Mouse (Mus musculus) T-cell, adult 66 days (primary cell): Measurements from ENCODE around the gene Dcaf11. TPM values are rescaled to one million over a fixed set of nuclear protein-coding genes. Genes with fewer than 3 reads are reported as not detected.

Source experiments
- total RNA-seq, 2 experiments: library from RNA; stranded (reverse); gene quantifications; 3 replicates in 1 of 2; 4 replicates in 1 of 2; pipeline ENCODE4 v1.2.4; 2023

Dcaf11 gene
- total RNA-seq = 10 to 100 TPM; 73.6 to 74.9 TPM

DNA sequence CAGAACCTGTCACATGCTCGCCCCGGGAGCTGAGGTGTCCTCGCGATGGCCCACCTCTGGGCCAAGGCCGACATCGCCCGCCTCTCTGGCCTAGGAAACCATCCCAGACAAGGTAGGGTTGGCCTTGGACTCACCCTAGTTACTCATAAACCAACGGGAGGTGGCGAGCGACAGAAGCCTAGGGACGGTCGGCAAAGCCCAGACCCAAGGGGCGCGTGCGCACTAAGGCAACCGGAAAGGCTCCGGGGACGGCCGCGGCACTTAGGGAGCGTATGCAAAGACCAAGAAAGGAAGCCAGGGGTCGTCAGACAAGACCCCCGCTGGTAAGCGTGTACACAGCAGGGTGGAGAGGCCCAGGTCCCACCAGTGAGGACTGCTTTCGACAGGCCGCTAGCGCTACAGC lies at the start of gene Dcaf11:
Gene Dcaf11 (plus strand): TSS at position 208 of the 403 bp plus-strand sequence.

DNA sequence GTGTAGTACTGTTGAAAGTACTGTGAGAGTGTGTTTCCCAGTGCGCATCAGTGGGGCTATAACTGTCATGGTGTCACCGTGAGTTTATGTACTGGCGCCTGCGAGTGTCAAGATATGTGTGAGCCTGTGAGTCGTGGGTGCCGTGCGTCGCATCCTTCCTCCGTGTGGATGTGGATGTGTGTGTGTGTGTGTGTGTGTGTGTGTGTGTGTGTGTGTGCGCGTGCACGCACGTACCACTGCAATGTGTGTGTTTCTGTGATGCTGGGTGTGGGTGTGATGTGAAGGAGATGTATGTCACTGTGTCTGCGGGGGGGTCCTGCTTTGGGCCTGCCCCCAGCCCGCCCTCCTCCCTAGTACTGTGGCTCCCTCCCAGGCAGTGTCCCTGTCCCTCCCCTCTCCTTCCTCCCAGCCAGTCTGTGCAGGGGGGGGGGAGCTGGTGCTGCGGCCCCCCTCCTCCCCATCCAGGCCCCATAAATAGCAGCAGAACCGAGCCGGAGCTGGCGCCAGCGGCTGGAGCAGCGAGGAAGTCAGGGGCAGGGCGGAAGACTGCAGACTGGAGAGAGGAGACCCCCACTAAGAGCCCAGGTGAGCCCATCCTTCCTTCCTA lies 49.6 kb upstream of the Dcaf11 start, which contains the start of gene Cpne6:
Gene Cpne6 (plus strand): TSS at position 321 of the 607 bp plus-strand sequence.

DNA sequence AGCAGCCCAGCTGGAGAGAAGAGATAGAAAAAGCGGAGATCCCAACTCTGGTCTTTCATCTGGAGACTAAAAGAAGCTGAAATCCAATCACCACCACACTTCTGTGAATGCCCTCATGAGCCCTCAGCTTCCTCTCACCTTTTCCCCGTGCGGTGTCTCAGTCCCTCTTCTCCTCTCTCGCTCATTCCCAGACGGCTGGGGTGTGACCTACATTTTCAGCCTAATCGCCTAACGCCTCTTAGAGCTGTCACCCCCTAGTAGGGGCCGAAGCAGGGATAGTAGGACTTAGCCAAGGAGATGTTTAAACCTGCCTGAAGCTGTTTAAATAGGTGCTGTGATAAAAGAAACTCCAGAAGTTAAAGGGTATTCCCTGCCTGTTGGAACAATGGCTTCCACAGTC lies 35.0 kb upstream of the Dcaf11 start, which contains the start of gene Nrl:
Gene Nrl (minus strand): TSS at position 197 of the 400 bp plus-strand sequence.

DNA sequence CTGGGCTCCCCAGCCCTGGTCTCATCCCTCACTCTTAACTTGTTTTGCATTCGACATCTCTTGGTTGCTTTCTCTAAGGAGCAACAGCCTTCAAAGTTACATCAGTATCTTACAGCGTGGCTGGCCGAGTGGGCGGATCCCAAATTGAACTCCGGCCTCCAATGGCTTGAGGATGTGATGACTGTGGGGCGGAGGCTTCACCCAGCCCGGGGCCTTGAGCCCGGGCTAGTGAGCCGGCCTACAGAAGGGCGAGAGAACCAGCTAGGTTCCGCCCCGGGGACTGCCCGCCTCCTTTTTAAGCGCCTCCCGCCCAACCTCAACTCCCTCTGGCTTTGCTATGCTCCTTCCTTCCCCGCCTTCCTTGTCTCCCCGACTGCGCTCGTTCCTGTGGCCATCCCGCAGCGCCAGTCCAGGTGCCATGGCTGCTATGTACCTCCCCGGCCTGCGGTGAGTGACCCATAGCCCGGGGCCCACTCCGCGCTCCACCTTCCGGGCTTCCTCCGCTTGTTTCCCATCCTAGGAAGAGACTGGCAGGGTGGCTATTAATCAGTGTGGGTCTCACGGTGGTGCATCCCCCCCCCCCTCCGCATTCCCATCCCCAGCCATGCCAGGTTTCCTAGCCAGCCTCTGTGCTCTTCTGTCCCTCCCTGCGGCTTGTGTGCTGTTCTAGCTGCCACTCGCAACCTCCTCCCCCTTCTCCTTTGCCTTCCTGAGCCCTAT lies 19.6 kb upstream of the Dcaf11 start, which contains the start of gene Pck2:
Gene Pck2 (plus strand): TSS at position 200 of the 720 bp plus-strand sequence.

DNA sequence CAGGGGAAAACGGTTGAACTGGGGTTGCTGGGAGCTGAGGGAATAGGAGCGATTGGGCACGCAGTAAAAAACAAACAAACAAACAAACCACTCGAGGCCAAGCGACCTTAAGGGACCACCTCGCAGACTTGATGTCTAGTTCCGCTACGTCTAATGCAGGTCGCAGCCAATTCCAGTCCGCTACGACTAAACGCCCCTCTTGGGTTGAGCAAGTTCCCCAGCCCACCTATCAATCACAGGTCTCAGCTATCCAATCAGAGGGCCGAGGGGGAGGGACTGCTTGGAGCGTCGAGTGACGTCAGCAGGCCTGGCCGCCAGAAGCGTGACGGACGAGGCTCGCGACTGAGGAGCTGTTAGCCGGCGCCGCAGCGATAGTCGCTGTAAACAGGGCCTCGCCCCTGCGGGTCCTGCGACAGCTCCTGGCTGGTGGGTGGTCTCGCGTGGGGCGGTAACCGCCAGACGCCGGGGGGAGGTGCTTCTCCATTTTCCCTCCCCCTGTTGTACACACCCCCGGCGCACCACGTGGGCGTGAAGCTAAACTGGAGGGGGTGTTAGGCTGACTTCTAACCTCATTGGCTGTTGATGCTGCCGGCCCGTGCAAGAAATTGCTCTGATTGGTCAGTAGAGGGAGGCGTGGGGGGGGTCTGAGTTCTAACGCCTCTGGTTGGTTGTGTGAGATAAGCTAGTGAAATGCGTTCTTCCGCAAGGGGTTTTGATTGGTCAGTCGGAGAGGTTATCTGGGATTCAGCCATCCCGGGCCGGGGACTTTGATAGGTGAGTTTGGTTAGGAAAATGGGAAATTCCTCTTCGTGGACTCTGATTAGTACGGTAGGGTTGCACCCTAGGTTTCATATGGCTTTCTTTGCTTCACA lies 632 bp downstream of the Dcaf11 start, which contains the start of gene A730061H03Rik:
Gene A730061H03Rik (minus strand): TSS at position 205 of the 872 bp plus-strand sequence.

DNA sequence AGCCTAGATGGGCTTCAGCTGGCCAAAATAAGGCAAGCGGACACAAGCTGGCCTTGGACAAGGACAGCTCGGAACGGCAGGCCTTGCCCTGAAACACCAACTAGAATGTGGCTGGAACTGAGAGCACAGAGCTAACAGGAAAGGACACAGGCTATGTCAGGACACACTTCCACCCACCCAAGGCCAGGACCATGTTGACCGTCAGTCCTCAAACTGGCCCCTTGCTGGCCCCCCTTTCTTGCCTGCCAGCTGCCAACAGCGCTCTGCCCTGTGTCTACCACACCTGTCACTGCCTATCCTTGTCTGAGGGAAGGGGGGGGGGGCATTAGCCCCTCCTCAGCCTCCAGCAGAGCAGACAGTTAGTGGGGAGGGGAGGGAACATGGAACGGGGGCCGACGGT lies 15.5 kb downstream of the Dcaf11 start, which contains the start of gene Fitm1:
Gene Fitm1 (plus strand): TSS at position 316 of the 400 bp plus-strand sequence.

DNA sequence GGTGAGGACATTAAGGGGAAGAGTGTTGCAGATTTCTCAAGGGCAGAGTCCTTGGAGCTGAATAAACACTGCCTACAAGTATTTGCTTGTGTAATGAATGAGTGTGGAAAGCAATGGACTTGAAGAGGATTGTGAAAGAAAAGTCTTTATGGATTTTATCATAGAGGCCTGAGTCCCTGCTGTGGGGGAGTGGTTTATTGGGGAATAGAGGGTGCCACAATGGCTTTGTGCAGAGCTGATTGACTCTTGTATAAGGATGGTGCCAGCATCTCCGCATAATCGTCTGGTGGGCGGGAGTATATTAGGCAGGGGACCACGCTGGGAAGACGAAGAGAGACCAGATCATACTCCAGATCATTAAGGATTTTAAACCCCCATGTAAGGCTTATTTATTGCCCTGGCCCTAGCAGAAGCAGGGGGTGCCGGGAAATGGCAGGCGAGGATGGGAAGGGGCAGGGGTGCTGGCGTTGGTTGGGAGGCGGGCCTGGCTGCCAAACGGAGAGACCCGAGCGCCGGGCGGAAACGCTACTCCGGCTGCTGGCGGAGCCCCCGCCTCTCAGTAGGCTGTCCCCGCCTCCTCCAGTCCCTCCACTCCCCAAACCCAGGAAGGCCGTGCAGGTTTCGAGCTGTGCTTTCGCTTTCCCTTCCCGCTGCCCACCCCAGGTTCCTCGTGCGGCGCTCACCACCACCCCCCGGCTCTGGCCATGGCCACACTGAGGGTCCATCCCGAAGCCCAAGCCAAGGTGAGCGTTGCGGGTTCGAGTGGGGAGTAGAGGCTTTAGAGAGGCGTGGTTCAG lies 18.3 kb downstream of the Dcaf11 start, which contains the start of gene Psme1:
Gene Psme1 (plus strand): TSS at position 253 of the 797 bp plus-strand sequence.

DNA sequence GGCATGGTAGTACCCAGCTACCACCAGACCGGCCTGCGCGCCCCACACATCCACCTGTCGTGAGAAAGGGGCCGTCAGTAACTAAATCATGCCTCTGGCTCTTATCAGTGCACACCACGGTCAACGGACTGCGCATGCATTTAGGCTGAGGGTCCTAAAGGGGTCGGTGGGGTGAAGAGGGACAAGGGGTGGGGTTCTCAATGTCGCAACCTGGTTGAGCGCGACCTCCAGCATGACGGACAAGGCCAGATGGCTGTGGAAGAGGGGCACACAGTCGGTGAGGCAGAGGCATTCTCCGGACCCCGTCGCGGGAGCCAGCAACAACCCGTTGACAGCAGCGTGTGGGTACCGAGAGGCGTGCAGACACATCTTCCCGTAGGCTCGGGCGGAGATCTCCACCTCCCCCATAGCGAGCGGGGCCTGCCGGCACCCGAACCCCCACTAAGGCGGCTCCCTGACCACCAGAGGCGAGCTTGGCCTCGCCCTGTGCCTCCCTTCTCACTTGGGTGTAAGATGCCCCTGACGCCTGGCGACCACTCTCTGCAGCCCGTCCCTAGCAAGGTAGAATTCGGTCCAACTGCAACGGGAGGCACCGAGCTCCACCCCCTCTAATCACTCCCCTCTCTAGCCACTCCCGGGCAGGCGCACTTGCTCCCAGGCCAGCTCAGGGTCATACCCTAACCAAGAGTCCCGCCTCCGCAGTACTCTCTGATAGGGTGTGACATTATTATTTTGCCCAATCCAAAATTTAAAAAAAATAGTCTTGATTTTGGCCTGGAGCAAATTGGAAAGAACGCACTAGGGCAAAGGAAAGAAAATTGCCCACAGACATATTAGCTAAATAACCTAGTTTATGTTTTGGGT lies 25.1 kb downstream of the Dcaf11 start, which contains the start of gene Emc9:
Gene Emc9 (minus strand): TSS at position 601 of the 864 bp plus-strand sequence.

DNA sequence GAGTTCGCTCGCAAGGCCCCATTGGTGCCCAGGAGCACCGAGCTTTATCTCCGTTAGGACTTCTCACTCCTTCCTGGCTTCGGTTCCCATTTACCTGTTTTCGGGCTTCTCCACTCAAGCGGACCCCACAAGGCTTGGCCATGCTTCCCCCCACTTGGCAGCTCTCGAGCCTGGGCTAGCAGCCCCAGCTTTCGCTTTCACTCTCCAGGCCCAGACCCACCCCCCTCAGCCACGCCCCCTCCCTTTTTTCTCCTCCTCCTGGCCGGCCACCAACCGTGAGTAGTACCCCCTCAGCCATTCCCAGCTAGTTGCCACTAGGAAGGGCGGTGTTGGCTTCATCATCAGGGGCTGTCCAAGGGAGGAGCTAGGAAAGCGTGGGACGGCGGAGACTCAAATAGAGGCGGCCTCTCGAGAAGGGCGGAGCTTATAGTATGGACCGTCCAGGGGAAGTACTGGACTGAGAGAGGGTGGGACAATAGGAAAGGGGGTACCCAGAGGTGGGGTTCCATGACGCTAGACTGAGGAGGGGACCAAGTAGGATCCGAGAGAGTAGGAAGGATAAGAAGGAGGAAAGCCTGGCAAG lies 31.0 kb downstream of the Dcaf11 start, which contains the start of gene Psme2:
Gene Psme2 (minus strand): TSS at position 366 of the 583 bp plus-strand sequence.

DNA sequence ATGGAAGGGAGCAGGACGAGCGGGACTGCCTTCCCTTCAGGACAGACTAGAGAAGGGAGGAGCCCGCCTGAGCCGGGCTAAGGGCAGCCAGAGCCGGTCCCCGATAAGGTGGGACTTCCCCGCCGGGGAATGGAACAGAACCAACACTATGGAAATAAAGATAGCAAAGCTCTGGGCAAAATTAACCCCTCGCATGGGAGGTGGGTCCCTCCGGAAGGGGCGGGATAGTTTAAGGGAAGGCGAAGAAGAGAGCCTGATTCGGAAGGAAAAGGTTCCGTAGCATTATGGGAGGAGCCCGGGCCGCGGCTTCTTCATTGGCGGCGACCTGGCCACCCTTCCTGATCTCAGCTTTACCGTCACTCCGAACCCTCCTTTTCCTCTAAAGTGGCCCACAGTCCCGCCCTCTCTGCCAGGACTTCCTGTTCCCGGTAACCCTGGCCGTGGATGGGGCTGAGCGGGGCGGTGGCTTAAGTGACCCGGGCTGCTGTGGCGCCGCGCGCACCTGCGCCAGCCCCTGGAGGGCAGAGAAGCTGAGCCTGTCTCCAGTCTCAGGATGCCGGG lies 31.6 kb downstream of the Dcaf11 start, which contains the start of gene Rnf31:
Gene Rnf31 (plus strand): TSS at position 378 of the 561 bp plus-strand sequence.

DNA sequence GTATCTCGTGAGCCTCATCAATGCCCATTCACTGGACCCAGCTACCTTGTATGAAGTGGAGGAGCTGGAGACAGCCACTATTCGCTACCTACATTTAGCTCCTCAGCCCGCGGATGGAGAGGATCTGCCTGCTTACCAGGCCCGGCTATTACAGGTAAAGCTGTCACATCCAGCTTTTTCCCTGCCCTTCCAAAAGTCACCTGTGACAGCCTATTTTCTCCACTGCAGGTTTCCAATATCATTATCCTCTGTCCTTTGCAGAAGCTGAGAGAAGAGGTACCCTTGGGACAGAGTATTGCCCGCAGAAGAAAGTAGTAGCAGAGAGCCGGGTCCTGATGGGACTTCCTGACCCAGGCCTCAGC lies 43.4 kb downstream of the Dcaf11 start, which contains the start of gene Irf9:
Gene Irf9 (plus strand): TSS at position 301 of the 362 bp plus-strand sequence.

DNA sequence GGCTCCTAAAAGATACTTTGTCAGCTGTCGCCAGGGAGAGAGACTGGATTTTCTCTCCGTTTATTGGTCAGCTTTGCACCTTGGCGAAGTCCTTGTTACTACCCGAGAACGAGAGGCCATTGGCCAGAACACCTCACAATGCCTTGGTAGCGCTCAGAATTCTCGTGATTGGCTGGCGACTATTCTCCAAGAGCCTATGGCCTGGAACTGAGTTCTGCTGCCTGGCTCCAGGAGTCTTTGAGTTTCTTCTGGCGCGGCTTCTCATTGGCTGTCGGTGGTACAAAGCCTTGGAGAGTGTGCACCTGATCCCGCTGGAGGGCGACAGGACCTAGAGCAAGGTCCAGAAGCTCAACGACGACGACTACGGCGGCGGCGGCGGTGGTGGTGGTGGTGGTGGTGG lies 58.0 kb downstream of the Dcaf11 start, which contains the start of gene Rec8:
Gene Rec8 (plus strand): TSS at position 216 of the 400 bp plus-strand sequence.

Other genes with a start within 250 kb of the Dcaf11 start
- gene Dhrs4, start 81.2 kb upstream of the Dcaf11 start, total RNA-seq = 10 to 100 TPM; 23.0 to 26.3 TPM
- under 1 TPM; 0.64 to 0.68 TPM for gene Carmil3, start 69.4 kb upstream of the Dcaf11 start, total RNA-seq
- not detected for gene Cpne6, start 49.6 kb upstream of the Dcaf11 start, total RNA-seq
- not detected for gene Nrl, start 35.0 kb upstream of the Dcaf11 start, total RNA-seq
- 10 to 100 TPM; 12.3 to 20.4 TPM for gene Pck2, start 19.7 kb upstream of the Dcaf11 start, total RNA-seq
- 1 to 10 TPM; 4.9 to 6.6 TPM for gene A730061H03Rik, start 400 bp downstream of the Dcaf11 start, total RNA-seq
- gene Fitm1, start 15.6 kb downstream of the Dcaf11 start, total RNA-seq = not detected
- 100 to 1,000 TPM; 310 to 383 TPM for gene Psme1, start 18.1 kb downstream of the Dcaf11 start, total RNA-seq
- 10 to 100 TPM; 23.4 to 24.2 TPM for gene Emc9, start 25.3 kb downstream of the Dcaf11 start, total RNA-seq
- gene Psme2, start 31.1 kb downstream of the Dcaf11 start, total RNA-seq = 100 to 1,000 TPM; 462 to 464 TPM
- gene Rnf31, start 31.7 kb downstream of the Dcaf11 start, total RNA-seq = 100 to 1,000 TPM; 112 to 116 TPM
- gene Irf9, start 43.6 kb downstream of the Dcaf11 start, total RNA-seq = 100 to 1,000 TPM; 104 to 137 TPM
- 1 to 10 TPM in 1 of 2 experiments, not detected in 1; 1.3 TPM for gene Rec8, start 58.0 kb downstream of the Dcaf11 start, total RNA-seq
- 10 to 100 TPM; 70.5 to 88.4 TPM for gene Ipo4, start 76.0 kb downstream of the Dcaf11 start, total RNA-seq
- gene Gm49378, start 77.9 kb downstream of the Dcaf11 start, total RNA-seq = 1 to 10 TPM; 4.0 to 4.6 TPM
- 10 to 100 TPM; 43.9 to 52.9 TPM for gene Tm9sf1, start 83.8 kb downstream of the Dcaf11 start, total RNA-seq
- 1 to 10 TPM; 4.1 to 5.9 TPM for gene Tssk4, start 90.2 kb downstream of the Dcaf11 start, total RNA-seq
- gene Mdp1, start 100.5 kb downstream of the Dcaf11 start, total RNA-seq = 10 to 100 TPM; 44.5 to 56.7 TPM
- 10 to 100 TPM; 19.3 to 25.8 TPM for gene Gmpr2, start 111.9 kb downstream of the Dcaf11 start, total RNA-seq
- gene Nedd8, start 112.1 kb downstream of the Dcaf11 start, total RNA-seq = 100 to 1,000 TPM; 182 to 187 TPM
- gene Tinf2, start 121.8 kb downstream of the Dcaf11 start, total RNA-seq = 100 to 1,000 TPM in 1 of 2 experiments, 10 to 100 TPM in 1; 94.4 to 113 TPM
- gene Tgm1, start 153.9 kb downstream of the Dcaf11 start, total RNA-seq = 1 to 10 TPM; 4.4 to 4.9 TPM
- 100 to 1,000 TPM in 1 of 2 experiments, 10 to 100 TPM in 1; 82.0 to 104 TPM for gene Rabggta, start 162.3 kb downstream of the Dcaf11 start, total RNA-seq
- 10 to 100 TPM; 16.5 to 19.4 TPM for gene Dhrs1, start 185.7 kb downstream of the Dcaf11 start, total RNA-seq
- gene Nop9, start 185.7 kb downstream of the Dcaf11 start, total RNA-seq = 10 to 100 TPM; 31.3 to 38.2 TPM
- not detected for gene Cideb, start 198.5 kb downstream of the Dcaf11 start, total RNA-seq
- gene Ltb4r2, start 201.4 kb downstream of the Dcaf11 start, total RNA-seq = 1 to 10 TPM; 1.4 to 1.5 TPM
- gene Ltb4r1, start 206.0 kb downstream of the Dcaf11 start, total RNA-seq = under 1 TPM; 0.52 to 0.95 TPM
- 1 to 10 TPM in 1 of 2 experiments, under 1 TPM in 1; 0.15 to 1.0 TPM for gene Adcy4, start 224.1 kb downstream of the Dcaf11 start, total RNA-seq
- gene Ripk3, start 228.9 kb downstream of the Dcaf11 start, total RNA-seq = 10 to 100 TPM; 55.9 to 66.9 TPM